Mouse (Mus musculus) spleen, adult 2 months (tissue): ENCODE data around the gene Crtc3.

Experiments used
- CTCF ChIP-seq: fragments of 200-500 bp; IDR thresholded peaks from 2 replicates; pipeline ENCODE4 v1.5.1; 2011; ENCODE audit warnings: mild to moderate bottlenecking, inconsistent platforms; ENCODE audit not compliant: insufficient read depth, insufficient read length, insufficient replicate concordance; ENCODE audit errors: extremely low read depth
- POLR2A ChIP-seq: fragments of 200-500 bp; IDR thresholded peaks from 2 replicates; pipeline ENCODE4 v1.6.1; 2011; ENCODE audit warnings: low read depth, low read length, inconsistent platforms

DNA sequence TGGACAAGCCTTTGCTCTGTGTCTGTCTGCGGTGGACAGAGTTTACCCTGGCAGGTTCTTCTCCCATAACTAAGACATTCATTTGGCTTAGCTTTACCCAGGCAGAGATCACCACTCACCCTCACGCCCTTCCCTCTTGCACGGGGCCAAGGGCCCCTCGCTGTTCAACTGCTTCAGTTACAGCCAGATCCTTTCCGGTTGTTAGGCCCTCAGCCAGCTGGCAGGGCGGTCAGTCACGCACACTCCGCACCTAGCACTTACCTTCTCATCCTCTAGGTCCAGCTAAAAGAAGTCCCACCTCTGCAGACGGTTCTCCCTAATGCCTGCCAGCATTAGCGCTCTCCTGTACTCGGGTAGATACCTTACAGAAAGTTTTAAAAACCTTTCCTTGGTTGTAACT, 44.3 kb upstream of the Crtc3 start:
- TF ChIP-seq CTCF (no peak), POLR2A (no peak)
